In genomic region chr10:58231779-58232640, GRCm38 (mm10) we compare ENCODE assay signal across 8 mouse cellular contexts. TPM values are rescaled to one million over a fixed set of nuclear protein-coding genes. Genes with fewer than 3 reads are reported as not detected.
A peak's percentile ranks its signal among the peaks of the same experiment; 100 is the strongest.
DNase-seq lines count a peak whose midpoint lies in the region; ATAC-seq lines count a peak whose summit lies in the region.
"Not testable (repeated sequence)": the region's sequence is repeated elsewhere in the genome, so short reads cannot be mapped to it uniquely, and the experiment has no call there.

No protein-coding gene starts in this region.

- H3K27me3 ChIP-seq in embryonic facial prominence, embryonic 10.5 days (replicated peaks; ENCODE audit: low read depth, poor library complexity, severe bottlenecking); intestine, embryonic 15.5 days (replicated peaks): not testable (repeated sequence)

- 87% methylated on average over 35 of the region's 35 CpGs for WGBS in embryonic facial prominence, embryonic 10.5 days
- WGBS in intestine, embryonic 15.5 days = 89% methylated on average over 35 of the region's 35 CpGs

- H3K4me1 ChIP-seq in embryonic facial prominence, embryonic 10.5 days; intestine, embryonic 15.5 days (replicated peaks): not testable (repeated sequence)

- not testable (repeated sequence) for H3K27ac ChIP-seq in embryonic facial prominence, embryonic 10.5 days (replicated peaks); intestine, embryonic 15.5 days

- peak; percentile 84 for ATAC-seq in intestine, embryonic 15.5 days
- peak; percentile 47 for ATAC-seq in megakaryocyte, adult 5-6 weeks (ENCODE audit: poor library complexity, severe bottlenecking)

- H3K36me3 ChIP-seq in embryonic facial prominence, embryonic 10.5 days (replicated peaks); intestine, embryonic 15.5 days: not testable (repeated sequence)

- not testable (repeated sequence) for H3K4me2 ChIP-seq in intestine, embryonic 15.5 days (replicated peaks)

- H3K9ac ChIP-seq in intestine, embryonic 15.5 days = not testable (repeated sequence)

- intact Hi-C loops in left cerebral cortex, postnatal 10 days (cut with DNase I) = not testable (repeated sequence)

- H3K4me3 ChIP-seq in embryonic facial prominence, embryonic 10.5 days; intestine, embryonic 15.5 days (replicated peaks): not testable (repeated sequence)

- H3K9me3 ChIP-seq in embryonic facial prominence, embryonic 10.5 days = peaks cover 27% of the 10 kb centered on the region
- H3K9me3 ChIP-seq in intestine, embryonic 15.5 days = peaks cover 14% of the 10 kb centered on the region

- peak; percentile 76 to 88 for DNase-seq in adrenal gland, adult (ENCODE audit: inconsistent age in 2 of 2, low spot score in 1 of 2)
- peak; percentile 63 for DNase-seq in embryonic facial prominence, embryonic 10.5 days (ENCODE audit: low spot score)
- DNase-seq in heart, adult 11 months = peak; percentile 99
- DNase-seq in left cerebral cortex, postnatal 10 days (ENCODE audit: extremely low spot score in 1 of 2, low spot score in 2 of 2) = peak; percentile 68 to 93
- DNase-seq in right cerebral cortex, postnatal 14 days = peak; percentile 65
- peak; percentile 82 for DNase-seq in urinary bladder, postnatal 14 days (ENCODE audit: low spot score)

RNA-seq across cellular contexts. Expression of gene Duxf3, which starts 0.5 kb away (rescaled TPM):
- not detected in 2 replicates for polyA plus RNA-seq in embryonic facial prominence, embryonic 10.5 days (2016; fragmentation: Nextera tagmentation; extraction: Ambion mirVana)
- not detected in 2 replicates for polyA plus RNA-seq in intestine, embryonic 15.5 days (2015; fragmentation: Nextera tagmentation; extraction: Ambion mirVana)
- not detected for total RNA-seq in left cerebral cortex, postnatal 10 days (2021)
- not detected in 2 replicates for total RNA-seq in megakaryocyte, adult 5-6 weeks (2015)
- not detected in 2 replicates for total RNA-seq in megakaryocyte, adult 5-6 weeks (2017)

RNA-seq across cellular contexts. Expression of gene Gm4981, which starts 4.5 kb away (rescaled TPM):
- polyA plus RNA-seq in embryonic facial prominence, embryonic 10.5 days (2016; fragmentation: Nextera tagmentation; extraction: Ambion mirVana) = not detected in 2 replicates
- polyA plus RNA-seq in intestine, embryonic 15.5 days (2015; fragmentation: Nextera tagmentation; extraction: Ambion mirVana) = not detected in 2 replicates
- total RNA-seq in left cerebral cortex, postnatal 10 days (2021) = not detected
- not detected in 2 replicates for total RNA-seq in megakaryocyte, adult 5-6 weeks (2015)
- not detected in 2 replicates for total RNA-seq in megakaryocyte, adult 5-6 weeks (2017)

RNA-seq across cellular contexts. Expression of gene AW822073, which starts 7.3 kb away (rescaled TPM):
- not detected in 2 replicates for polyA plus RNA-seq in embryonic facial prominence, embryonic 10.5 days (2016; fragmentation: Nextera tagmentation; extraction: Ambion mirVana)
- polyA plus RNA-seq in intestine, embryonic 15.5 days (2015; fragmentation: Nextera tagmentation; extraction: Ambion mirVana) = not detected in 2 replicates
- not detected for total RNA-seq in left cerebral cortex, postnatal 10 days (2021)
- total RNA-seq in megakaryocyte, adult 5-6 weeks (2015) = not detected in 2 replicates
- total RNA-seq in megakaryocyte, adult 5-6 weeks (2017) = not detected in 2 replicates

RNA-seq across cellular contexts. Expression of gene Gcc2, which starts 23.3 kb away (rescaled TPM):
- polyA plus RNA-seq in embryonic facial prominence, embryonic 10.5 days (2016; fragmentation: Nextera tagmentation; extraction: Ambion mirVana) = 42.3 and 58.9 TPM in 2 replicates
- polyA plus RNA-seq in intestine, embryonic 15.5 days (2015; fragmentation: Nextera tagmentation; extraction: Ambion mirVana) = 75.3 and 85.5 TPM in 2 replicates
- 10 to 100 TPM; 65.6 to 69.0 TPM for total RNA-seq in left cerebral cortex, postnatal 10 days (2021)
- total RNA-seq in megakaryocyte, adult 5-6 weeks (2015) = 41.5 and 56.3 TPM in 2 replicates
- 32.6 and 32.8 TPM in 2 replicates for total RNA-seq in megakaryocyte, adult 5-6 weeks (2017)
